Mouse (Mus musculus): ENCODE data around the gene Ctnnbip1. TPM values are rescaled to one million over a fixed set of nuclear protein-coding genes. Genes with fewer than 3 reads are reported as not detected.

Gene Ctnnbip1
- total RNA-seq, 2 experiments from 2014 or later = 35.3 to 35.9 TPM

- DNase-seq (ENCODE audit: extremely low spot score in 1 of 2, low spot score in 2 of 2) = peak; percentile 83 to 87
- TF ChIP-seq CTCF (IDR thresholded peaks at IDR 0.05) = peak; percentile 97
- Histone ChIP-seq H3K4me3 (no peak overlapping the region), H3K27ac (no peak overlapping the region)
- intact Hi-C loops (cut with DNase I) = loop anchor here (1.0 to 2.0 kb wide), 2 partner anchors 62 to 161 kb away; no protein-coding TSS in a partner anchor
These were observed 31.3 kb downstream of the Ctnnbip1 start for GRCm38 (mm10) chr4:149549221-149549925.

- no peak overlapping the region for H3K4me3 ChIP-seq
- intact Hi-C loops (cut with DNase I) = no loop called here
These were observed 32.8 kb downstream of the Ctnnbip1 start for GRCm38 (mm10) chr4:149550866-149551265.

GRCm38 (mm10) chr4:149551696-149552095 is 33.7 kb downstream of the Ctnnbip1 start:
- H3K27ac ChIP-seq = no peak overlapping the region
- intact Hi-C loops (cut with DNase I) = no loop called here
- TF ChIP-seq CTCF (IDR thresholded peaks at IDR 0.05) = no peak

More at GRCm38 (mm10) chr4:149550866-149551265, 32.8 kb downstream of the Ctnnbip1 start:
- no peak for DNase-seq (ENCODE audit: extremely low spot score in 1 of 2, low spot score in 2 of 2)
- no peak overlapping the region for H3K27ac ChIP-seq
- no peak for TF ChIP-seq CTCF (IDR thresholded peaks at IDR 0.05)

GRCm38 (mm10) chr4:149553834-149554233 is 35.8 kb downstream of the Ctnnbip1 start:
- Histone ChIP-seq H3K27ac (peak overlapping the region; percentile 77), H3K4me3 (no peak overlapping the region)
- intact Hi-C loops (cut with DNase I) = loop anchor here (2.0 kb wide), 1 partner anchor 33 kb away; the partner anchor contains the start of gene Clstn1
- no peak; the same call in 1 of the 2 replicates for TF ChIP-seq CTCF (IDR thresholded peaks at IDR 0.05)
- DNase-seq (ENCODE audit: extremely low spot score in 1 of 2, low spot score in 2 of 2) = no peak

More at GRCm38 (mm10) chr4:149551696-149552095, 33.7 kb downstream of the Ctnnbip1 start:
- no peak overlapping the region for H3K4me3 ChIP-seq
- DNase-seq (ENCODE audit: extremely low spot score in 1 of 2, low spot score in 2 of 2) = no peak

- peak overlapping the region; percentile 83 for H3K27ac ChIP-seq
- peak; percentile 75 to 79 for DNase-seq (ENCODE audit: extremely low spot score in 1 of 2, low spot score in 2 of 2)
- intact Hi-C loops (cut with DNase I) = no loop called here
- H3K4me3 ChIP-seq = no peak overlapping the region
- no peak for TF ChIP-seq CTCF (IDR thresholded peaks at IDR 0.05)
These were observed 38.1 kb downstream of the Ctnnbip1 start for GRCm38 (mm10) chr4:149556111-149556510.

- DNase-seq (ENCODE audit: extremely low spot score in 1 of 2, low spot score in 2 of 2) = no peak
- H3K27ac ChIP-seq = peak overlapping the region; percentile 38; the same call in 1 of the 2 replicates
- no peak overlapping the region for H3K4me3 ChIP-seq
- intact Hi-C loops (cut with DNase I) = no loop called here
- no peak for TF ChIP-seq CTCF (IDR thresholded peaks at IDR 0.05)
These were observed 39.9 kb downstream of the Ctnnbip1 start for GRCm38 (mm10) chr4:149557905-149558304.

GRCm38 (mm10) chr4:149558389-149558788 is 40.4 kb downstream of the Ctnnbip1 start:
- no peak for DNase-seq (ENCODE audit: extremely low spot score in 1 of 2, low spot score in 2 of 2)
- no peak overlapping the region for H3K4me3 ChIP-seq
- no peak for TF ChIP-seq CTCF (IDR thresholded peaks at IDR 0.05)
- intact Hi-C loops (cut with DNase I) = no loop called here
- peak overlapping the region; percentile 40; the same call in 1 of the 2 replicates for H3K27ac ChIP-seq

- Histone ChIP-seq H3K4me3 (no peak overlapping the region), H3K27ac (peak overlapping the region; percentile 96)
- TF ChIP-seq CTCF (IDR thresholded peaks at IDR 0.05) = no peak
- intact Hi-C loops (cut with DNase I) = no loop called here
- DNase-seq (ENCODE audit: extremely low spot score in 1 of 2, low spot score in 2 of 2) = peak in 1 of 2 experiments; percentile 52
These were observed 43.4 kb downstream of the Ctnnbip1 start for GRCm38 (mm10) chr4:149561392-149561791.

GRCm38 (mm10) chr4:149561986-149562904 is 44.2 kb downstream of the Ctnnbip1 start:
- intact Hi-C loops (cut with DNase I) = loop anchor here (1.0 kb wide), 1 partner anchor 25 kb away; no protein-coding TSS in a partner anchor
- H3K4me3 ChIP-seq = peak overlapping the region; percentile 23; the same call in 1 of the 2 replicates
- peak; percentile 69 to 83 for DNase-seq (ENCODE audit: extremely low spot score in 1 of 2, low spot score in 2 of 2)
- no peak for TF ChIP-seq CTCF (IDR thresholded peaks at IDR 0.05)
- peak overlapping the region; percentile 96 for H3K27ac ChIP-seq

- no peak for TF ChIP-seq CTCF (IDR thresholded peaks at IDR 0.05)
- Histone ChIP-seq H3K27ac (peak overlapping the region; percentile 96), H3K4me3 (no peak overlapping the region; the same call in 1 of the 2 replicates)
- peak in 1 of 2 experiments; percentile 48 for DNase-seq (ENCODE audit: extremely low spot score in 1 of 2, low spot score in 2 of 2)
- intact Hi-C loops (cut with DNase I) = loop anchor here (1.0 kb wide), 1 partner anchor 24 kb away; no protein-coding TSS in a partner anchor
These were observed 44.9 kb downstream of the Ctnnbip1 start for GRCm38 (mm10) chr4:149562905-149563347.

GRCm38 (mm10) chr4:149563941-149564361 is 45.9 kb downstream of the Ctnnbip1 start:
- no peak for TF ChIP-seq CTCF (IDR thresholded peaks at IDR 0.05)
- no peak for DNase-seq (ENCODE audit: extremely low spot score in 1 of 2, low spot score in 2 of 2)
- intact Hi-C loops (cut with DNase I) = no loop called here
- H3K27ac ChIP-seq = peak overlapping the region; percentile 96
- H3K4me3 ChIP-seq = no peak overlapping the region; the same call in 1 of the 2 replicates

Data from left cerebral cortex, adult 2 months (tissue).